Mouse (Mus musculus): ENCODE results near the gene Hist1h2an.

Hist1h2an gene

DNA sequence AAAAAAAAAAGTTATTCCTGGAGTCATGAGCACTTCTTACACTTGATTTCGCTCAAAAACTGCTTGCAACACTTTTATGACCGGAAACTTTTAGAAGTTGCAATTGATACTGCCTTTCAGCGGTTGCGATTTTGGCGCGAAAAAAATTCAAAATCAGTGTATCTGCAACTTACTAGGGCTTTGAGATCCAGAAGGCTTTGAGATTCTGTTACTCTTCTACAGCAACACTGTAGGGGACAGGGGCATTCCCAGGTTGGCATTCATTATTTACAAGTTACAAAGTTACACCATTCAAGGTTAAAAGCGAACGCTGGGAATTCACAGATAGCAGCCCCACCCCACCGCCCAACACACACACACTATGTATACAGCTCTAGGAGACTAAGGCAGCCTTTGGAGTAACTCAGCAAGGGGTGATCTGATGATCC lies 3.3 kb downstream of the Hist1h2an start:
- no peak for DNase-seq (ENCODE audit: extremely low spot score, low read depth, low spot score)

DNA sequence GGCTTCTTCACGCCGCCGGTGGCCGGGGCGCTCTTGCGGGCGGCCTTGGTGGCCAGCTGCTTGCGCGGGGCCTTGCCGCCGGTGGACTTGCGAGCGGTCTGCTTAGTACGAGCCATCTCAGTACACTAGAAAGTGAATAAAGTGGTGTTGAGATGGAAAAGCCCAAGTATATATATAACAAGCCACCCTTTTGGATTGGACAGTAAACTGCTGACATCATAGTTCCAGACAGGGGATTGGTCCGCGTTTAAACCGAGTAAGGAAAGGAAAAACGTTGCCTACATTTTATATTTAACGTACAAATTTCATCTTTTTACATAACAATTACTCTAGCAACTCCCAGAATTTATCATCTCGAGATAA lies 3.8 kb downstream of the Hist1h2an start, which contains the start of gene Hist1h3i:
TSS of gene Hist1h3i (minus strand) at position 116 of the 363 bp plus-strand sequence.
- peak; percentile 96 for DNase-seq (ENCODE audit: extremely low spot score, low read depth, low spot score)

DNA sequence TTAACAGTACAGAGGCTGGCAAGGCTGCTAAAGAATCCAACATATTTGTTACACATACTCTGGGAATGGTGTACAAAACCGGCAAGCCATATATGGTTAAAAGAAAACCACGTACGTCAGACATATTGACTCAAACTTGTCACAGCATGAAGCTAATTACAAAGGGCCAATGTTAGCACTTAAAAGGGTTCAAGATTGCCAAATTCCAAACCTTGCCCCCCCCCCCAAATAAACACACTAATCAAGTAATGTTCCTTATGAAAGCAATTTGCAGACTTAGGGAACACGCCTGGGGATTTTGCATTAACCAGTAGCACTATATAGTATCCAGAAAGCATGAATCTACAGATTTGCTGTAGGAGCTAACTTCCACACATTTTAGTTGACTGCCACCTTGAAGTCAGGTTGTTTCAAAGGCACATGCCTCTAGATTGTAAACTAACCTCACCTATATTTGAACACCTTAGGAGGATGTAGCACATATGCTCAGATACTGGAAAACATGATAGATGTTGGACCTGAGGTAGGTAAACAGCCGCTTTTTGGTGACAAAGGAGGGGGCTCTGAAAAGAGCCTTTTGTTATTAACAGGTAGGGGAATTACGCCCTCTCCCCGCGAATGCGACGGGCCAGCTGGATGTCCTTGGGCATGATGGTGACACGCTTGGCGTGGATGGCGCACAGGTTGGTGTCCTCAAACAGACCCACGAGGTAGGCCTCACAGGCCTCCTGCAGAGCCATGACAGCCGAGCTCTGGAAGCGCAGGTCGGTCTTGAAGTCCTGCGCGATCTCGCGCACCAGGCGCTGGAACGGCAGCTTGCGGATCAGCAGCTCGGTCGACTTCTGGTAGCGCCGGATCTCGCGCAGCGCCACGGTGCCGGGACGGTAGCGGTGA lies 4.4 kb downstream of the Hist1h2an start:
- peak; percentile 79 for DNase-seq (ENCODE audit: extremely low spot score, low read depth, low spot score)

DNA sequence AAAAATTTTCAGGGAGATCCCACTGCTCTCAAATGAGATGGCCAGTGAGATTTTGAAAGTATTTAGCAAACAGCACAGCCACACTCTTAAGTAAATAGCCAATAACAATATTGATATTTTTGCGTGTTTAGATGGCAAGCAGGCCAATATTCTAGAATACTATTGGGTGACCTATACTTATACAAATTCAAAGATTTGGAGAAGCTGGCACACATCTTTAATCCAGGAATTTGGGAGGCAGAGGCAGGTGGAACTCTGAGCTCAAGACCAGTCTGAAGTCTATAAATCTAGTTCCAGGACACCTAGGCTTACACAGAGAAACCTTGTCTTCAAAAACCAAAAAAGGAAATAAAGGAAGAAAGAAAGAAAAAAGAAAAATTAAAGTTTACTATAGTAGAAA lies 5.4 kb downstream of the Hist1h2an start:
- no peak for DNase-seq (ENCODE audit: extremely low spot score, low read depth, low spot score)

DNA sequence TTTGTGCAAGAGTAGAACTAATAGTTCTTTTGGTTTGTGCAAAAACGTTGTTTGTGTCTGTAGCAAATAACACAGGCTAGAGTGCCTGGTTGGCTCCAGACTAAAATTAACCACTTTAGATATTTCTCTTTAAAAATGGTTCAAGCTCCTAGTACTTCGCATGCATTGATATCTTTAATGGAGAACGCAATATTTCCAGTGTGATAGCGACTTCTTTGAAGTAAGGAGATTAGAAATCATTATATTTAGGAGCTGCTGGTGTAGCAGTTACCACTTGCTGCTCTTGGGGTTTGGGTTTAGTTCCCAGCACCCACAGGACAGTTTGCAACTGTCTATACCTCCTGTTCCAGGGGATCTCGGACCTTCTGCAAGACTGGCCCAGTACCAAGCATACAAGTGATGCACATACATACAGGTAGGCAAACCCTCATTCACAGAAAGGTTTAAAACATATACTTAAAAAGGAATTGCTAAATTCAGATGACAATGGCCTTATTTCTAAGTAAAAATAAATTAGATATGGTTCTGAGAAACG lies 5.9 kb downstream of the Hist1h2an start:
- no peak for DNase-seq (ENCODE audit: extremely low spot score, low read depth, low spot score)

DNA sequence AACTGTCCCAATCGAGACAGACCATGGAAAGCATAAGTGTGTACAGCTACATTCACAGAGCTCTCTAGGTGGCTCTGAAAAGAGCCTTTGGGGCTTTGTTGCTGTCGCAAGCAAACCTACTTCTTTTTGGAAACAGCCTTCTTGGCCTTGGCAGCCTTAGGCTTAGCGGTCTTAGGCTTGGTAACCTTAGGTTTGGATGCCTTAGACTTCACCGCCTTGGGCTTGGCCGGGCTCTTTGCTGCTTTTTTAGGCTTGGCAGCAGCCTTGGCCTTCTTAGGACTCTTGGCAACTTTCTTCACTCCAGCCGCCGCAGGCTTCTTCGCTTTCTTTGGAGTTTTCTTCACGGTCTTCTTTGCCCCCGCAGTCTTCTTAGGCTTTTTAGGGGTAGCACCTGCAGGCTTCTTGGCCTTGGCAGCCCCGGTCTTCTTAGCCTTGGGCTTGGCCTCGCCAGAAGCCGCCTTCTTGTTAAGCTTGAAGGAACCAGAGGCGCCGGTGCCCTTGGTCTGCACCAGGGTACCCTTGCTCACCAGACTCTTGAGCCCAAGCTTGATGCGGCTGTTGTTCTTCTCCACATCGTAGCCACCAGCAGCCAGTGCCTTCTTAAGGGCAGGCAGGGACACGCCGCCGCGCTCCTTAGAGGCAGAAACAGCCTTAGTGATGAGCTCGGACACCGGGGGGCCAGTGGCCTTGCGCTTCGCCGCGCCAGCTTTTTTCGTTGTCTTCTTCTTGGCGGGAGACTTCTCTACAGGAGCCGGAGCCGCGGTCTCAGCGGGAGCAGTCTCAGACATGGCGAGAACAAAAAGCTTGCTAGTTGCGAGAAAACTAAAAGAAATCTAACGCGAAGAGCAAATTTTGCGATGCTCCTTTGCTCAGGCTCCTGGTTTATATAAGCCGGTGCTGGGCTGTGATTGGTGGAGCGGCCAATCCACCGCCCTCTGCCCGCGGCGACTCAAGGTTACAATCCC lies 7.0 kb downstream of the Hist1h2an start, which contains the start of gene Hist1h1b:
TSS of gene Hist1h1b (minus strand) at position 859 of the 965 bp plus-strand sequence.
- peak; percentile 78 for DNase-seq (ENCODE audit: extremely low spot score, low read depth, low spot score)

DNA sequence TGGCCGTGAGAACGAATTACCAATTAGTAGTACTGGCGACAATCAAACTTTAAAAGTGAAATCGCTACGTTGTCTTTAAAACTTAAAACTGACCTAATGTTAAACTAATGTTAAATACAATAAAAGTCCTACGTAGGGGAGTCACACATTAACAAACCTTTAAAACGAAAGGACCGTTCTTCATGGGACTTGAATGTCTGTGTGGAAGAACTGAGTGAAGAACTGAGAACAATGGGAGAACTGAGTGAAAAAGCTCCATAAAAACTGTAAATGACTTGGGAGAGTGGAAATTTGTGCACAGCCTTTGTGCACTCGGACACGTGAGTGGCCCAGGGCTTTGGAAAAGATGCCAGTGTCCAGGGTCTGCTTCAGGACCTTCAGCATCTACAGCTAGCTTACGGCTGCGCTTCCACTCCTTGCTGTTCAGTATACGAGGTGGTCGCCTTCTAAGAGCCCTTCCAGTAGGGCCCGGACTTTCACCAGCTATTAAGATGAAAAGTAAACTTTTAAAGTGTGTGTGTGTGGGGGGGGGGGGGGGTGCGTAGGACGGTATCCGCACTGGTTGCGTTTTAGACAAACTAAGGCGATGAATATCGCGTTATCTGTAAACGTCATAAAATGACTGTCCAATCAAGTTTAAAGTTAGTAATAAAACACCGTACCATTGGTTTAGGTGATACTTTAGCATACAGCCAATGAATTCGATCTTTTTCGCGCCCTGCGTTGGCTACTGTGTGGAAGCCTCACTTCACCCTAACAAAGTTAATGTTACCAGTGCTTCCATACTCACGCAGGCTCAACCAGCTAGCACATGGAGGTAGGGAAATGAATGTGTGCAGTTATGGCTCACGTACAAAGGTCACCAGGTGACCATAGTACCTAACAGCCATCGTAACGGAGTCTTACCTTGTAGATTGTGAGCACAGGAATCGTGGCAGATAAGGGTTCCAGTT lies 7.9 kb downstream of the Hist1h2an start:
- peak; percentile 92 for DNase-seq (ENCODE audit: extremely low spot score, low read depth, low spot score)

DNA sequence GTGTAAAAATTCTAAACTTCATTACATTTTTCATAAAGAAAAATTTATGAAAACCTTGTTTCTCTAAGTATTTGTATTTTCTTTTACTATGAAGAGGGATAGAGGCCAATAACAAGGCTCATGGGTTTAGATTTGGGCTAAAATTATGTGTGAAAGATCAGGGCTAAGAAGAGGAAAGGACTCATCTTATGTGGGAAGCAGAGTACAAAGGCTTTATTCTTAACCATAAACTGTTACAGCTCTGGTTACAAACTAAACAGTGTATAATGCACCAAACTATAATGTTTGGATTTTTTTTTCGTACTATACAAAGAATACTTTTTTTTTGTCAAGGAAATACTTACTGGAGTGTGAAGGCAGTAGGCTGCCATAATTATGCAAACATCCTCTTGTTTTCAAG lies 31.3 kb downstream of the Hist1h2an start:
- DNase-seq (ENCODE audit: extremely low spot score, low read depth, low spot score): no peak

DNA sequence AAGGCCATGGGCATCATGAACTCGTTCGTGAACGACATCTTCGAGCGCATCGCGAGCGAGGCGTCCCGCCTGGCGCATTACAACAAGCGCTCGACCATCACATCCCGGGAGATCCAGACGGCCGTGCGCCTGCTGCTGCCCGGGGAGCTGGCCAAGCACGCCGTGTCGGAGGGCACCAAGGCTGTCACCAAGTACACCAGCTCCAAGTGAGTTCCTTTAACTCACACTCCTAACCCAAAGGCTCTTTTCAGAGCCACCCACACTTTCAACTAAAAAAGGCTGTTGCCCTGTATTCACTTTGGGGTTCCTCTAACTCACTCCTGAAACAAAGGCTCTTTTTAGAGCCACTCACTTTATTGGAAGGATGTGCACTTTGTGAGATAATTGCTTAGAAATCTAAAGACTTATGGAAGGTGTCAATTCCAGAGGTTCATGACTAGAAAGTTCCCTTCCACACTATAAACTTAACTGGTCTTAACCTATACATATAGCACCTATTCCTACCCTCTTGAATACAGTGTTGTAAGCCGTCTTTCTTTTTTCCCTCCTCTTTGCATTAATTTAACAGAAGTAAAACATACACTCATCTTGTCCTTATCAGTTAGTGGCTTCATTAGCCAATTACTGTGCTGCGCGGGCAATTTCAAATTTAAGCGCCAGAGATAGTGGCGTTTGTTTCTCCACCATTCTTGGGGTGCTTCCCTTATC lies 32.6 kb downstream of the Hist1h2an start:
- DNase-seq (ENCODE audit: extremely low spot score, low read depth, low spot score): peak; percentile 62

DNA sequence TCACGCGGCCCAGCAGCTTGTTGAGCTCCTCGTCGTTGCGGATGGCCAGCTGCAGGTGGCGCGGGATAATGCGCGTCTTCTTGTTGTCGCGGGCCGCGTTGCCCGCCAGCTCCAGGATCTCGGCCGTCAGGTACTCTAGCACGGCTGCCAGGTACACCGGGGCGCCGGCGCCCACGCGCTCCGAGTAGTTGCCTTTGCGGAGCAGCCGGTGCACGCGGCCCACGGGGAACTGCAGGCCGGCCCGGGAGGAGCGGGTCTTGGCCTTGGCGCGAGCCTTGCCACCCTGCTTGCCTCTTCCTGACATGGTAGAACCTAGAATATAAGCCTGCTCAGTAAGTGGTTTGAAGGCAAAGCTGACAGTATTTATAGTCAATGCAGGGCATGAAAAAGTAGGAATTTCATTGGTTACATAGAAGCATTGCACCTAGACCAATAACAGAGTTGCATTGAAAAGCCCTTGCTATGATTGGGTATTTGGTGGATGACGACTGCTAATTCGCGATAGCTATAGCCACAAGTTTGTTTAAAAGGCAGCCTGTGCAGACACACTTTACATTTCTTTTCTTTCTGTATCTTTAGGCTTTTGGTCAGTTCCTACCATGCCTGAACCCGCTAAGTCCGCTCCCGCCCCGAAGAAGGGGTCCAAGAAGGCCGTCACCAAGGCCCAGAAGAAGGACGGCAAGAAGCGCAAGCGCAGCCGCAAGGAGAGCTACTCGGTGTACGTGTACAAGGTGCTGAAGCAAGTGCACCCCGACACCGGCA lies 33.3 kb downstream of the Hist1h2an start, which contains the start of the genes Hist1h2ak and Hist1h2bn:
TSS of gene Hist1h2ak (minus strand) at position 304 of the 762 bp plus-strand sequence.
TSS of gene Hist1h2bn (plus strand) at position 600 of the 762 bp plus-strand sequence.
- peak; percentile 96 for DNase-seq (ENCODE audit: extremely low spot score, low read depth, low spot score)

DNA sequence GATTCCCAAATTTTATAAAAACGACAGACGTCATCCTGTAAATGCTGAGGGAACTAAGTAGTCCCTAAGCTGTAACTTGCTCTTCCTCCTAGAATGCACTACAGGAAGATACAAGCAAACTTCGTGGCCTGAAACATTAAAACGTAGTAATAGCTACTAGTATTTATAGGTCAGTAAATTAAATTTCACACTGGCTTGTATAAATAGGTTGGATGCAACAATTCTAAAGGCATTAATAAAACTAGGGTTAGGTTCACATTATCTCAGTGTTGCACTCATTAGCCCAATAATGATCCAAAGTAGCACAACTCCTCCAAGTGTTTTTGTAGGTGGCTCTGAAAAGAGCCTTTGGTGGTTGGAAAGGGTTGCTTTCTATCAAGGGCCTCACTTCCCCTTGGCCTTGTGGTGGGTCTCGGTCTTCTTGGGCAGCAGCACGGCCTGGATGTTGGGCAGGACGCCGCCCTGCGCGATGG lies 33.9 kb downstream of the Hist1h2an start:
- peak; percentile 58 for DNase-seq (ENCODE audit: extremely low spot score, low read depth, low spot score)

DNA sequence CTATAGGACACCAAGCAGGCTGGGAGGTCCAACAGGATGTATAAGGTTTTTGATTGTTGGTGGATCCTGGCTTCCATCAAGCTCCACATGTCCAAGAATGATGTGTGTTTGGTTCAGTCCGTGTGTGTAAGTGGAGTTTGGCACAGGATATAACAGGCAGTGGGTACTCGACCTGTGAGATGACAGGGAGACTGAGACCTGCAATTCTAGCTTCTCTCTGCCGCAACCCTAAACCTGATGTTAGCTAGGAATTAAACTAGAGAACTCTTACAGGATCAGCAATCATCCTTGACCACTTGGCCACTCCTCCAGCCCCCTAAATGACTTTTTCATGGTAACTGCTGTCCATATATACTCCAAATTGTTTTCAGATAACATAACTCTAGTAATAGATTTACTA lies 34.7 kb downstream of the Hist1h2an start:
- DNase-seq (ENCODE audit: extremely low spot score, low read depth, low spot score): no peak

DNA sequence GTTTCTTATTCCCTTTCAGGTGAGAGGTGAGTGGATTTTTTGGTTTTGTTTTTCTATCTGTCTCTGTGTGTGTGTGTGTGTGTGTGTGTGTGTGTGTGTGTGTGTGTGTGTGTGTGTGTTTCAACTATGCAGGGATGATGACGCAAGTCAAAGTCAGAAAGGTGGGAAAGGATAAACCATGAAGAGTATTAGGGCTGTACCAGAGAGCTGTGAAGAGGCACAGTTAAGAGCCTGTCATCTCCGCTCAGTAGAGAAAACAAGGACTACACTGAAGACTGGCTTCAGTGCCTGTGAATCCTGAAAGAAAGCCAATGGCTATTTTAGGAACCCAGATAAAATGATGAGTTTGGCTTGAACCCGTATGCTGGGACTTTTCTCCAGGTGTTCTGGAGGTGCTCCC lies 35.2 kb downstream of the Hist1h2an start:
- DNase-seq (ENCODE audit: extremely low spot score, low read depth, low spot score): no peak

DNA sequence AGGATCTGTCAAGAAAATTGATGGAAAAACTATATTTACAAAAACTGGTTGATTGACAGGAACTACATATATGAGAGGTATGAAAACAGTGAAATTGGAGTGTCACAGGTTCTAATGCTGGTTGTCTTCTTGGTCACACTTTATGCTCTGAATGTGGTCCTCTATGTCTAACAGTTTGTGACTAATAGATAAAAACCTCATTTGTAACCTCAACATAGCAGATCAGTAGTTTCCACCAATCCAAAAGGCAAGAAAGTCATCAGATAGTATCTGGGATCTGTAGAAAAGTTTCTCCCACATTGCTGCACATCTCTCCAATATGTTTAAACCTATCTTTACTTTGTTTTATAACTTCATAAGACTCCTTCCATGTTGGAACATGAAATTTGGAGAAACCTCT lies 35.6 kb downstream of the Hist1h2an start:
- DNase-seq (ENCODE audit: extremely low spot score, low read depth, low spot score): no peak

DNA sequence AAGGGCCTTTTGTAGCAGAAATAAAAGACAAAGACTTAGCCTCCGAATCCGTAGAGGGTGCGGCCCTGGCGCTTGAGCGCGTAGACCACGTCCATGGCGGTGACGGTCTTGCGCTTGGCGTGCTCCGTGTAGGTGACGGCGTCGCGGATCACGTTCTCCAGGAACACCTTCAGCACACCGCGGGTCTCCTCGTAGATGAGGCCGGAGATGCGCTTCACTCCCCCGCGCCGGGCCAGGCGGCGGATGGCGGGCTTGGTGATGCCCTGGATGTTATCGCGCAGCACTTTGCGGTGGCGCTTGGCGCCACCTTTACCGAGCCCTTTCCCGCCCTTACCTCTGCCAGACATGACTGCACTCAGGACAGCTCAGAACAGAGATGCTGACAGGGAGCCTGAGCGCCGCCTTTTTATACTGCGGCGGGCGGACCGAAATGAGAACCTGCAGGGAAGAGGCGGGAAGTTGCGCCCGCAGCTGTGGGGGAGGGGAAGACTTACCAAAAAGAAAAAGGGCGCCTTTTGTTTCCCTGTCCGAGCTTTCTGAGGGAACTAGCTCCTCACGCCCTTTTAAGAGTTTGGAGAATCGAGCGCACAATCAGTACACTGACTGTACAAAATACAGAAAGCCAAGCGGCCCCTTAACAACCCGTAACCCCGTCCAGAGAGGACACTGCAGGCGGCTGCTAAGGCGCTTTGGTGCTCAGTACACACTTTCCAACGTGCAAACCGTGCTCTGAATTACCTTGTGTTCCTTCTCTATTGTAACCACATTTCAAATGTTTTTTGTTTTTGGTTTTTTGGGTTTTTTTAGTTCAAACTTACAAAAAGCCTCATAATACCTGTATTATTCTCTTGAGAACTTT lies 36.6 kb downstream of the Hist1h2an start, which contains the start of gene Hist1h4k:
TSS of gene Hist1h4k (minus strand) at position 347 of the 859 bp plus-strand sequence.
- peak; percentile 64 for DNase-seq (ENCODE audit: extremely low spot score, low read depth, low spot score)

DNA sequence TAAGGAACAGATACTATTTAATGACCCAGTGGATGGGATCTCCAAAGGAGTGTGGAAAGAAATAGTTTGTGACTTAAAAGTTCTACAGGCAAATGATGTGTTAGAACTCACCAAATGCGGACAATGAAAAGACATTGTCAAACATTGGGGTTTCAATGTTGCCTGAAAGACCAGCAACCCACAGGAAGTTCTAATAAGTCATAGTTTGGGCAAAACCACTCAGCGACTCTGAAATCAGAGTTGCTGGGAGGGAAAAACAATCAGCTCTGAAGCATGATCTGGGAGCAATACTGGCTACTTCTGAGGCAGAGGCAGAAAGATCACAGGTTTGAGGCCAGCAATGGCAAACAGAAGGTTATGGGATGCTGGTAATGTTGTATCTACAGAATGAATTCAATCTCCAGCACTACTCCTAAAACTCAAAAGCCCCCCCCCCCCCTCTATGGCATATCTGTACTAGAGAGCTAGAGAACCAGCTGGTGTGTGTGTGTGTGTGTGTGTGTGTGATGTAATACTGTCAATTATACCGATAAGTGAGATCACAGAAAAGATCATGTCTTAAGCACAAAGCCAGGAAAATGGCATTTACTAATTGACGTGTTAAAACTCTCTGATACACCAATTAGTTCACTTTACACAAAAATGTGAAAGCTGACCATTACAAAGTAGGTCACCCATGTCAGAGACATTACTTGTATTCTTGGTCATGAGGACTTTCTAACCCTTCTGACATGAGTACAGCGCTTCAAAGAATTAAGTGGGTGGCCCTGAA lies 37.4 kb downstream of the Hist1h2an start:
- DNase-seq (ENCODE audit: extremely low spot score, low read depth, low spot score): peak; percentile 69

DNA sequence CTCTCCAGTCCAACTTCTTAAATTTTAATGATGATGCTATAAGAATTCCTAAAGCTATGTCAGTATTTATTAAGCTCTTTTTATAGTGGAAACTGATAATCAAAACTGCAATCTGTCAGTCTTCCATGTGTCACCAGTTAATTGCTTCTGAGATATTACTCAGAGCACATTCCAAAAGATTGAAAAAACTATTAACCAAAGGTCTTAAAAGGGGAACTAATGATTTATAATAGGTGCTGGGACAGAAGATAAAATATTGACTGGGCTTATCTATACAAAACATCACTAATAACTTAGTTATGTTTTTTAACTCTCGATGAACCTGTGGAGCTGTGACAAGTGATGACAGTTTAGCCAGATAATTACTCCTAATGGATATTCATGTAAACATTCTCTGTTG lies 42.0 kb downstream of the Hist1h2an start:
- DNase-seq (ENCODE audit: extremely low spot score, low read depth, low spot score): no peak

Measured in hindlimb bud, embryonic 11.5 days (tissue).